Mouse (Mus musculus) spleen, adult 2 months (tissue): ENCODE data around the gene Notch2.

ENCODE experiments used
- CTCF ChIP-seq: fragments of 200-500 bp; IDR thresholded peaks from 2 replicates; pipeline ENCODE4 v1.5.1; 2011; ENCODE audit warnings: mild to moderate bottlenecking, inconsistent platforms; ENCODE audit not compliant: insufficient read depth, insufficient read length, insufficient replicate concordance; ENCODE audit errors: extremely low read depth
- POLR2A ChIP-seq: fragments of 200-500 bp; IDR thresholded peaks from 2 replicates; pipeline ENCODE4 v1.6.1; 2011; ENCODE audit warnings: low read depth, low read length, inconsistent platforms

DNA sequence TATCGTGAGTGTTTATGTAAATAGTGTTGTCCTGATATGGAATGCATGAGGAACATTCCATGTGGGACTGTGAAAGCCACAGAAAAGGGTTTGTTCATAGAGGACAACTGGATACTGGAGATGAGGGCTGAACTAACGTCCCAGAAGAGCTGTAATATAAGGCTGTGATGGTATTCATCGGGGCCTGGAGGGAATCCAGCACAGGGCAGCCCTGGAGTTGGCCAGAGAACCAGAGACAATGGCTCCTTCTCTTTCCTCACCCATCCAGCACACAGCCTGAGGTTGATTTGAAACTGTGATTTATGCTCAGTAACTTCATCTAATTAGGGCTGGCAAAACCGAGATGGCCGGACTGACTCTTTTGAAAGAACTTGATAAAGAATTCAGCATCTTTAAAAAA is 20.1 kb upstream of the Notch2 start:
- TF ChIP-seq POLR2A = no peak
- TF ChIP-seq CTCF = no peak
